Mouse (Mus musculus) neural tube, embryonic 10.5 days (tissue): ENCODE results near the gene Ak1.

Experiments used
- DNase-seq: peaks from one replicate; pipeline ENCODE4 v3.0.0-alpha.2; 2017; ENCODE audit warnings: low spot score; ENCODE audit errors: extremely low spot score

Ak1 gene

DNA sequence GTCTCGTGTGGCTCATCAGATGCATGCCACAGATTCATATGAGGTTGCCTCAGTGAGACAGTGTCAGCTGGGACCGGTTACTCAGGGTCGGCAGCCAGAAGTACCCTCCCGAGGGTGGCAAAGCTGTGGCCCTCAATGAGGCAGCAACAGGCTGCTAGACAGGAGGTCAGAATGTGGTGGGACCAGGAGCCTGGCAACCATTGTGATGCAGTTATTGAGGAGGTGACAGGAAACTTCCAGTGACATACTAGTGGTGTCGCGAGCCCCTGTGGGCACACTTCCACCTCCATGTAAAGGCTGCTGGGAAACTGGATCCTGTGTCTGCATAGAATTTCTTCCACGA is at the start of gene Ak1:
Ak1 (plus strand) TSS at position 242 of the 343 bp plus-strand sequence.
- no peak for DNase-seq

DNA sequence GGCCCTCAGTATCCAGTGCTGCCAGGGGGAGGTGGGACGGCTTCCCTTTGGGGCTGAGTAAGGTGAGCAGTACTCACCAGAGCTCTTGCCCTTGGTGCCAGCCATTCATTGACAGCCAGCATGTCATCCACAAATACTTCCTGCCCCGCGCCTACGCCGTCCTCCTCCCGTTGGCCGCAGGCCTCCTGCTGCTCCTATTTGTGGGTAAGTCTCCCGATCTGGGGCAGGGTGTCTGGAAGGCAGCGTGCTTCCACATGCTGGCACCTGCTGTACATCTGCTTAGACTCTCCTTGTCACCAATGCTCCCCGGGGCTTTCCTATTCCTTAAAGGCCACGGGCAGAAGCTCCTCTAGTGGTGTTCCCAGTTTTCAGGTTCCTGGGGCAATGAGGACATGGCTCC is 49.4 kb upstream of the Ak1 start:
- no peak for DNase-seq

DNA sequence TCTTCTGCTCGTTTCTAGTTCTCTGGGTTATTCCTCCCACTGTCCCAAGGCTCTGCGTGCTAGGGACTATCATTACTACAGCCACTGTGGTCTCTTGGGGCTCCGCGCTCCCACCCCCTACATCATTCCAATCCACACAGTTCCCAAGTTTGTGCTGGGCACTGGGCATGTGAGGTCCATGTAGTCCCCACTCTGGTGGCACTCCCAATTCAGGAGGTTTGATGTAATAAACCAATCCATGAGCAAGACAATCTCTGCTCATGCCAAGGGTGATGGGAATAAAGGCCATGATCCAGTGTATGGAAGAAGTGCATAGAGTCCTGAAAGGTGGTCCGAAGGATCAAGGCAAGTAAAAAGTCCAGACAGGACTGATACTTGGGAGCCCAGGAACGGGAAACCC is 47.1 kb upstream of the Ak1 start, which contains the start of gene Pip5kl1:
Pip5kl1 (plus strand) TSS at position 301 of the 400 bp plus-strand sequence.
- no peak for DNase-seq

DNA sequence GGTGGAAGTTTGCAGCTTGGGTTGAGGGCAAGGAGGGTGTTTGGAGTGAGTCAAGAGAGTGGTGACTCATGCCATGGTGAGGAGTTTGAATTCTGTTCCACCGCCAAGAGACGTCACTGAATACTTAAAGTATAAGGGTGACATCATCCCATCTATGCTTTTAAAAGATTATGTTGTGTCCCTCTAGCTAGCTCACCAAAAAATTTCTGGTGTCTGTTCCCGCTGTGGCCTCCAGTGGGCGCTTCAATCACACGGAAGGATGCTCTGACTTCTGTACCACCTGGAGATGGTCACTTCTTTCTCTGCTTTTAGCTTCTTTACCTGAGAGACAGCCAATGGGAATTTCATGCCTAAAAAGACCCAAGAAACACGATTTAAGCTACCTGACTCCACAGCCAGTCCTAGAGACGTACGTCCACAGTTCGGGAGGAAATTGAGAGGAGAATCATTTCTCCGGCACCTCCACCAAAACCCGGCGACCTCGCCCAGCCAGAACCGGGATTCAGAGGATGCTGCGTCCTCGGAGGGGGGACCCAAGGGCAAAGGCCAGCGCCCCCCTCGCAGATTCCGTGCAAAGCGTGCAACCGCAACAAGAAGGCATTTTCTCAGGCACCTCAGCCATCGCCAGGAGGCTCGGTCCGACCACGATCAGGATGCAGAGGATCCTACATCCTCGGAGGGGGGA is 46.5 kb upstream of the Ak1 start:
- peak; percentile 65 for DNase-seq

DNA sequence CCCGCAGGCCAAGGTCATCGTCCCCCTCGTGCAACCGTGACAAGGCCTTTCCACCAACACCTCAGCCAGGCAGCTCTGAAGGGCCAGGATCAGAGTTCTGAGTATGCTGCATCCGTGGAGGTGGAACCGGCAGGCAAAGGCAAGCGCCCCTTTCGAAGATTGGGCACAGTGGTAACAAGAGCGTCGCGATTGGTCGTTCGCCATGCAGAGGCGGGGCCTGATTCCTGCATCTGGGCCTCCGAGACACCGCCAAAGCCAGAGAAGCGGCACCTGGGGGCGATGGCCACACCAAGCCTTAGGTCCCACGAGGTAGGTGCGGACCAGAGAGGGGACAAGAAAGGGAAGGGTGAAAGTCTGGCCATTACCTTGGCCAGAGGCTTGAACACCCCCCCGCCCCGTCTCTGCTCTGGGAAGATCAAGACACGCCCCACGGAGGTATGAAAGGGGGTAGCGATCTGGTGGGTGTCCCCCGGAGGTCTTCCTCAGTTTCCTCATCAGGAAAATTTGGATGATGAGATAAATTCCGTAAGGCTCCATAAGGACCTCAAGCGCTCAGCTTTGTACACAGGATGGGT is 45.9 kb upstream of the Ak1 start, which contains the start of gene 9430097D07Rik:
9430097D07Rik (minus strand) TSS at position 99 of the 575 bp plus-strand sequence.
- peak; percentile 63 for DNase-seq

DNA sequence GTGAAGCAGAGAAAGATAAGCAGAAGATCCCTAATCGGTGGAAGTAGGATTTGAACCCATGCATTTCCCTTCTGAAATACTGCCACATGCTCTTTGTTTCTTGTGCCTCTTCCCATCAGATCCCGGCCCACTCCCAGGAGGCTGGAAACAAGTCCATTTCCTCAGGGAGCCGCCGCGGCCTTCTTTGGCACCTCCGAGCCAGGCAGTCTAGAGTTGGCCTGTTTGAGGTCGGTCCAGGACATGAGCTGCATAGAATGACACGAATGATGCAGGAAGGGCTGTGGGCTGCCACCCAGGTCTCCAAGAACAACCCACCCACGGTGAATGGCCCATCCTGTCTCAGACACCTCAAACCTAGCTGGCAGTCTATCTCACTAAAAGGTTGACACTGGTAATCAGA is 45.0 kb upstream of the Ak1 start:
- no peak for DNase-seq

DNA sequence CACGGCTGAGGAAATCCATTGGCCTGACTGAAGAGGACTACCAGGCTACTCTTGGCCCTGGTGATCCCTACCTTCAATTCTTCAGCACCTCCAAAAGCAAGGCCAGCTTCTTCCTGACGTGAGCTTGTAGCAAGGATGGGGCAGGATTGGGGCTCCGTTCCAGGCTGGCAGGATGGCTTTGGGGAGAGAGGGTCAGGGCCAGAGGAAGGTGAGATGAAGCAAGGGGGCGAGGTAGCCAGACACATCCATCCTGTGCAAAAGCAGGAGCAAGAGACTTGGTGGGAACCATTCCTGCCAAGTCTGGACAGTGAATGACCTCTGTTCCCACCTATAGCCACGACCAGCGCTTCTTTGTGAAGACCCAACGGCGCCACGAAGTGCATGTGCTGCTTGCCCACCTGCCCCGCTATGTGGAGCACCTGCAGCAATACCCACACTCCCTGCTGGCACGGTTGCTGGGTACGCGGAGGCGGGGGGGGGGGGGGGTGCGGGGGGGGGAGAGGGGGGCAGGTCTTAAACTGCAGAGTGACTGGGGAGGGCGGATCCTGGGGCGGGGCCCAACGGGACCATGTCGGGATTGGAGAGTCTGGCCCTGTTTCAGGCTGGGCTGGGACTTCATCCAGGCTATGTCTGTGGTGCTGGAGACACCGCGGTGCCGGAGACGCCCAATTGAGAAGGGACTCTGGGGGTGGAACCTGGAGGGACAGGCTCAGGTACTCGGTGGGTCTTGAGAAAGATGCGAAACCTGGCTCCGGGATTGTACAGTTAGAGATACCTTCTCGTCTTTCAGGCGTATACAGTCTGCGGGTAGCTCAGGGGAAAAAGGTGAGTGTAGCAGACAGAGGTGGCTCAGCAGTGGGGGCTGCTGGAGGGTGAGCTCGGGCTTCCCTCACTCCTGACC is 43.2 kb upstream of the Ak1 start:
- DNase-seq: no peak

DNA sequence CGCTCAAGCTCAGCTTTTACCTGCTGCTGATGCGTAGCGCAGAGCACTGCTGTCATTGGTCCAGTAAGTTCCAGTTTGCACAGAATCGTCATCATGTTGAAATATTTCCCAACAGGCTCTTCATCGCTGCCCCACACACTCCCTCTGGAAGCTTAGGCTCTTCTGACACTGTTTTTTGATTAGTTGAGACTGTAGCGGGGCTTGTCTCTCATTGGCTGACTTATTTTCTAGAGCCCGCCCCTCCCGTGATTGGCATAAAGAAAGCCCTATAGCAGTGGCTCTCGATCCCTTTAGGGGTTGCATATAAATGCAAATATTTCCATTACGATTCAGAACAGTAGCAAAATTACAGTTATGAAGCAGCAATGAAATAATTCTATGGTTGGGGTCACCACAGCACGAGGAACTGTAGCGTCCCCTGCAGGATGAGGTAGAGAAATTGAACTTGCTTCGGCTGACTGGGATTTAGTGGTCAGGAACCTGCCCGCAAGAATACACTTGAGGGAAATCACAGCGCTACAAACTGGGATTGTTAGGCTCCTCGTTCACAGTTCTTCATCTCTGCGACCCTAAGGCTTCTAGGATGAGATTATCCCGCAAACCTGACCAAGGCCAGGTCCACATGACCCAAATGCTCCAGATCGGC is 40.0 kb upstream of the Ak1 start:
- DNase-seq: peak; percentile 44

DNA sequence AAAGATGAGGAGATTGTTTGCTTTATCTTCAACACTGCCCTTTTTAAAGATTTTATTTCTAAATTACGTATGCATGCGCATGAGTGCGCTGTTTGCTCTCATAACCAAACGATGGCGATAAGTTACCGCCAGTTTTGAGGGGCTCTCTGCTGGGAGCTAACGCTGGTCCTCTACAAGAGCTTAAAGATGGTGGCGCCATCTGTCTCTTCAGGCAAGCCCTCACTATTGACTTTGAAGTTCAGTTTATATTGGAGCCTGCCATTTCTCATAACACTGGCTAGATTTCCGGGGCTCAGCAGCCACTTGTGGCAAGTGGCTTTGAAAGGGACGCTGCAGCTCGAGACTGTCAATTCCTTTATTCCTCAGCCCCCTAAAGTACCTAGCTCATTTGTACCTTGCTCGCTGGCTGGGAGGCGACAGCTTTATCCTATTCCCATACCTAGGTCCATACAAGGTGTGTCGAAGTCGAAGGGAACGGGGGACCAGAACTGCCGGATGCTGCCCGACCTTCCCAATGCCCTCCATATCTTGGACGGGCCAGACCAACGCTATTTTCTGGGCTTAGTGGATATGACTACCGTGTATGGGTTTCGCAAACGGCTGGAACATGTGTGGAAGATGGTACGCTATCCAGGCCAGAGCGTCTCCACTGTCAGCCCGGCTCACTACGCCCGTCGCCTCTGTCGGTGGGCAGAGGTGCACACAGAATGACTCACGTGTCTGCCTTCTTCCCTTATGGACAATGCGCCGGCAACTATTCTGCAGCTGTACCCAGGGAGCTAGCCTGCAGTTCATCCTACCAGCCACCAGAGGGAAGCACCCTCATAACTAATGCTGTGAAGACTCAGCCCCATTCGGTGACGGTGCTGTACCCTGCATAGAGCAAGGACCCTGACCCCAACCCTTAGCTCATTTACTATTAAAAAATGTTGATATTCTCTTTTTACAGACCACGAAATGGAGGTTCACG is 38.4 kb upstream of the Ak1 start:
- peak; percentile 82 for DNase-seq

DNA sequence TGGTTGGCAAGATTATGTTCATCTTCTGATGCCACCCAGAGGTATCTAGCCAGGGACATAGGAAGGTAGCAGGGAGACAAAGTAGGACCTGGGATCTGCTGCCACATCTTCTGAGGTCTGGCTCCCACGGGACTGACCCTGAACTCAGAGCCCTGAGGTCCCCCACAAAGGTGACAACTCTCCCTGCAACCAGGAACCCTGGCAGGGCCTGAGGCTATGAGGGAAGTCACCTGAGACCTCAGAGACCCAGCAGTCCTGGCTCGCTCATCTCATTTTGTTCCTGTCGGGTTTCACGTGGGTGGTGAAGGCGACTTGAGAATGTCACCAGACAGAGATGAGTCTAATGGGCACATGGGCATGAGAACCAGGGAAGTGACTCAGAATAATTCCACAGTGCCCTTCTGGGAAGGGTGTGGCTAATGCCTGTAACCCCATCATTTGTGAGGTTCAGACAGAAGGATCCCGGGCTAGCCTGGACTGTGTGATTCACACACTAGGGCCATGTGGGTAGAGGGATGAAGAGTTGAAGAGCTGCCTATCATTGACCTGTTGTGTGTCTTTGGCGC is 36.3 kb upstream of the Ak1 start:
- no peak for DNase-seq

DNA sequence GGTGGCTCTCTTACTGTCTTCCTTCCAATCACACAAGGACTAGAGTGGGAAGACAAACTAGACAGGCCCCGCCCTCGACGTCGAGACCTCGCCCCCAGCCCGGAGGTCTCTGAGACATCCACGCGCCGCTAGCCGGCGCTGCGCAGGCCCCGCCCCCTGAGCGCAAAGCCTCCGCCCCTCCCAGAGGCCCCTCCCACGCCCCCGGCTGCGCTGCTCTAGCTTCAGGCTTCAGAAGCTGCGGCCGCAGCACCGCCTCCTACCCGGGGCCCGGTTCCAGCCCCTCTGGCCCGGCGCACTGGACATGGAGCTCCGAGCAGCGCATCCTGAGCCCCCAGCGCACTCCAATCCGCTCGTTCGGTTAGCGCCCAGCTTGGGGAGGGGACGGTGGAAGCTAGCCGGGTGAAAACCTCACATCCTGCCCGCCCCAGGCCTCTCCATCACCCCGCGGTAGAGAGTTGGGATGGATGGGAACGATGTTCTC is 34.6 kb upstream of the Ak1 start, which contains the start of gene St6galnac4:
St6galnac4 (plus strand) TSS at position 225 of the 481 bp plus-strand sequence.
- DNase-seq: peak; percentile 93

DNA sequence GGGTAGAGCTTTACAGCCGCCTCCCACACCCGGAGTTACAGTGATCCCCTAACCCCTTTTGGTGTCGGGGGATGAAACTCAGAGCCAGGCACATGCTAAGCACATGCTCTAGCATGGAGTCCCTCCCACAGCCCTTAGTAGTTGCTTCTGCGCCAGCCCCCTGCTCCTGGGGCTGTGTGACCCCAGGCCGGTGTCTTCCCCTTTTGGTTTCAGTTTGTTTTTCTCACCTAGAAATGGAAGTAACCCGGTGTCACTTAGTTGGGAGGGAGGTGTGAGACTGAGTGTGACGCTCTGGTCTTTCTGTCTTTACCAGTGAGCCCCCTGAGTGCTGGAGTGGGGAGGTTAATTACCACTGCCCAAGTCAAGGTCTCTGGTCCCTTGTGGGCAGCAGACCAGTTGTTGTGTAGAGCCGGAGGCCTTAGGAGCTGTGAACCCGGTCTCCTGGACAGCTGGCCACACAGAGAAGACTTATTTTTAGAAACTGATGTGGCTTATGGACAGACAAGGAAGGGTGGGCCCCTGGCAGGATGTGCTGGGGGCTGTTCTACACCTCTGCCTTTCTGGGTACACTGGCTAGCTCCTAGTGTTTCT is 33.7 kb upstream of the Ak1 start:
- no peak for DNase-seq

DNA sequence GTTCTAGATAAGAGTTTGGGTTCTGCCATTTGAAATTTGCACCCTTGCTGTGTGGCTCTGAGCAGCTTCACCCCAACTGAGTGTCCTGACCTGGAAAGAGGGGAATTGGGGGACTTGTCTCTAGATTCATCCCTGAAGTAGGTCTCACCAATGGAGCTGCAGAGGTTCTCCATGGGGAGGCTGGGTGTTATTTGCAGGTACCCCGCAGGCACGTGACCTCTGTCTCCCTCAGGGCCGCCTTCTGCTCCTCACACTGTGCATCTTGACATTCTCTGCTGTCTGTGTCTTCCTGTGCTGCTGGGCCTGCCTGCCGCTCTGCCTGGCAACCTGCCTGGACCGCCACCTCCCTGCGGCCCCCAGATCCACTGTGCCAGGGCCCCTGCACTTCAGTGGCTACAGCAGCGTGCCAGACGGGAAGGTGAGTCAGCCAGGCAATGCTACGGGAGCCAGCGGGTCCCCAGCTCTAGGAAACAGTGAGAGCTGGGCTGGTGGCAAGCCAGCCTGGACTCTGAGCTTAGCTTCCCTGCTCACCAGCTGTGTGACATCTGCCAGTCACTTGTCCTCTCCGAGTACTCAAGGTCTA is 32.3 kb upstream of the Ak1 start:
- no peak for DNase-seq

DNA sequence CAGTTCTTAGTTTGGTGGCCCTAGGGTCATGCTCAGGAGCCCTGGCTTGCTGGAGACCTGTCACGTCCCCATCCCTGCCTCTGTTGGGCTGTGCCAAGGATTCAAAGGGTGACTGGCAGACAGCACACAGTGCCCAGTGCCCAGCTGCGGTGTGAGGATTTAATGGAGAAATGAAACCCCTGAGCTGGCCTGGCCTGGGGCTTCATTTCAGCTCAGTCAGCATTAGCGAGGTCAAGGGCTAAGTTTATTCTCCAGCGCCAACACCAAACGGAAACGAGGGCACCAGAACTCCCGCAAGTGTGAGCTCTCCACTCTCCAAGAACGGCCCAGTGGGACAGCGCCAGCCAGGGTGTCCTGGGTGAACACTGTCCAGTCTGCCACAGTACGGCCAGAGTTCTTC is 31.3 kb upstream of the Ak1 start:
- DNase-seq: no peak

DNA sequence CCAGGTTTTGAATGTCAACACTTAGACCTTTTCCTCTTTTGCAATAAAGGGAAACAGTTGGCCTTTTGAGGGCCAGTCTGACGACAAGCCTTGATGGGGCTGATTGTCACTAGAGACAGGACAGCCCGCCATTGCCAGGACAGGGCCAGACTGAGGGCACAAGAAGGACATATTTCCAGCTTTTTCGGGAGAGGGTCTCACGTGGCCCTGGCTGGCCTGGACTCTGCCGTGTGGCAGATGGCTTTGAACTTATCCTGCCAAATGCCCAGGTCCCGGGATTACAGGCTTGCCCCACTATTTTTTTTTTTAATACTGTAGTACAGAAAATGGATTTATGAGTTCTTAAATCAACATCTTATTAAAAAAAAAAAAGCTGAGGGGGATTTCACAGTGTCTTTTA is 30.3 kb upstream of the Ak1 start:
- no peak for DNase-seq

DNA sequence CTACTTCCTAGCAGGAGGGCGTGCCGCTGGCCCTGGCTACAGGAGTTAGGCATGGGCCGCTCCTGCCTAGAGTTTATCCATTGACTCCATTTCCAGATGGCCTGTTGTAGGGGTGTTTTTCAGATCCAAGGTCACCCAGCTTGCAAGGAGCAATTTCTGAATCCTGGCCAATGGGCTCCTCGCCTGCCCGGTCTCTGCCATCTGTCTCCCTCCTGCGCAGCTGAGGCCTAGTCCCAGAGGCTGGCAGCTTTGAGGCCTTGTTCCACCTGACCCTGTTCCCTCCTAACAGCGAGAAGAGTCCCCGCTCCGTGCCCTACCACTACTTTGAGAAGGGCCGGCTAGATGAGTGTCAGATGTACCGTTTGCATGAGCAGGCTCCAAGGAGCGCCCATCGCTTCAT is 24.8 kb upstream of the Ak1 start:
- no peak for DNase-seq

DNA sequence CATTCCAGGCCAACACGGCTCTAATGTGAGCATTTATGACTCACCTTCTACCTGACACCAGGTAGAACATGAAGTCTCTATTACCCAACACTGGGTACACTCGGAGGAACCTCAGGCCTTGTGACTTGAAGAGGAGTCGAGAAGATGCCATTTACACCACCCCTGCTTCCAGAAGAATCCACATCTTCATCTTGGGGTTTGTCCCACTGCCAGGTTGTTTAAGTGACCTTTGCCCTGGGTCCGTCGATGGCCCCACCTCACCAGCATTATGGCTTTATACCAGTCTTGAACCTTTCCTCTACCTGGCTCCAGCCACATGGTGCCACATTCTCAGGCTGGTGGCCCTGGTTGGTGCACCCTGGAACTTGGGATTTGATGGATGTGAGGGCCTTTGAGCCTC is 24.3 kb upstream of the Ak1 start:
- DNase-seq: no peak

DNA sequence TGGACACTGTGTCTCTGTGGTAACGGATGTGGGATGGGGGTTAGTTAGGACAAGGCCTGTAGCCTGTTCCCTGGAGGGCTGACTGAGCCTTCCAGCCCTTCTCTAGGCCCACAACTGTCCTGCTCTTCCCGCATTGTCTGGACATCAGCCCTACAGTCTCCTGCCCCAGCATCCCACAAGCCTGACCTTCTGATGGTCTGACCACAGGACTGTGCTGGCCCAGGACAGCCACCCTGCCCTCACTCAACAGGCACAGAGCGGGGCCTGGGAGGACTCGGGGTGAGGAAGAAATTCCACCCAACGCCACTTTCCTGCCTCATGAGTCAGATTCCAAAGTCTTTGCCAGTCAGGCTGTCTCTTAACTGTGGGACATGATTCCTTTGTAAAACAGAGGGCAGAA is 23.9 kb upstream of the Ak1 start:
- no peak for DNase-seq

DNA sequence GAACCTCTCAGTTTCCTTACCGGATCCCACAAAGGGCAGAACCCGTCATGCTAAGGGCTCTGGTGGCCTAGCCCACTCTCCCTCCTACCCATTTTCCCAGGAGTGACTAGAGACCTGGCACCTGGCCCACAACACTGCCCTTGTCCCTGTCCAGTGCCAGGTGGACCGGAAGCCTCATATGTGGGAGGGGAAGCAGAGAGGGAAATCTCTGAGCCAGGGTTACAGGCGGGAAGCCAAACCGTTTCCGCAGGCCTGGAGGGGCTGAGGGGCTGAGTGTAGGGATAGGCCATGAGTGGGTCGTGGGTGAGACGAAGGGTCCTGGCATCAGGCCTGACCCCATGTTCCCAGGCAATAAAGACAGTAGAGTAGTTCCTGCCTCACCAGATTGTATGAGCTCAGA is 23.1 kb upstream of the Ak1 start:
- no peak for DNase-seq
